Mouse (Mus musculus): Measurements from ENCODE around the gene Flvcr1.
A peak's percentile ranks its signal among the peaks of the same experiment; 100 is the strongest.
"Not testable (repeated sequence)": the region's sequence is repeated elsewhere in the genome, so short reads cannot be mapped to it uniquely, and the experiment has no call there.

The Flvcr1 gene

DNA sequence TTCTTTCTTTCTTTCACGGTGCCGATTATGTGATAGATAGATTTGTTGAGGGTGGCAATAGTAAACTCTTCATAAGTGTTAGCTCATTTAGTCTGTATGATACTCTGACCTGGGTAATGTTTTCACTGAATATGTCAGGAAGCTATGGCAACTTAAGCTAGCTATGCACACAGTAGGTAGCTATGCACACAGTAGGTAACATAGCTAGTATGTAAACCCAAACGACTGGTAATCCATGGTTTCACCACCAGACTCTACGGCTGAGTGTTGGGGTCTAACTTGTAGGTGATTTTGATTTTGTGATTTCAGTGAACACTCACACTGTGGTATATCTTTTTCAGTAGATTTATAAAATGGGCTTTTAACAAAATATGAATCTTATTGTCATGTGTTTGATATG is 12.0 kb upstream of the Flvcr1 start:
- no peak for DNase-seq

GRCm38 (mm10) chr1:191036554-191037334 is 10.8 kb upstream of the Flvcr1 start, which contains the start of gene Spata45:
Spata45 (plus strand) TSS chr1:191036639.
- no peak for DNase-seq

DNA sequence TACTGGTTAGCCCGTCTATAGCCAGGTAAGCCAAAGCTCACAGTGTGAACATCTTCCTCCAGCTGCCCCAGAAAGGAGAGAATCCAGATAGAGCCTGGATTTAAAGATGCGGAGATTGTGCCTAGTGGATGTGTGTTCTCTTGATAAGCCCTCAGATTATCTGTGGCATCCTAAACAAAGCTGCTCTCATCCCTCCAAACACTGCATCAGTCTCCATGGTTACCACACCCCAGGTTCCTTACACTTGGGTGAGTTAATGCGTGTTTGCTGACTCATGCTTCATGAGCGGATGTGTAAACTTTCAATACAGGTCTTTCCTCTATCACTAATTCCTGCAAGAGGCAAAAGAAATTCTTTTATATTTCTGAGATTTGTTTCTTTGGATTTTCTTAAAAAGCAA is 9.7 kb upstream of the Flvcr1 start:
- no peak for DNase-seq

DNA sequence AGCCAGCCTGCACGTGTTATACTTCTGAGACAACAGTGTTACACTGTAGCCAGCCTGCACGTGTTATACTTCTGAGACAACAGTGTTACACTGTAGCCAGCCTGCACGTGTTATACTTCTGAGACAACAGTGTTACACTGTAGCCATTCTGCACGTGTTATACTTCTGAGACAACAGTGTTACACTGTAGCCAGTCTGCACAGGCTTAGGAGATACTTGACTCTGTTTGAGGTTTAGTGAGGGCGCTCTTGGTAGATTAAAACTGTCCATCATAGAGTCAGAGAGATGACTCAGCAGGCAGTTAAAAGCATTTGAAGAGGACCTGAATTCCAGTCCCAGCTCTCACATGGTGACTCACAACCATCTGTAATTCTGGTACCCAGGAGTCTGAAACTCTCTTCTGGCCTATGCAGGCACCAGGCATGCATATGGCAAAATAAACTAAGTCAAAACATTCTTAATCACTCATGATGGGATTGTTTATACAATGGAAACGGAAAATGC is 5.0 kb upstream of the Flvcr1 start:
- not testable (repeated sequence) for DNase-seq

DNA sequence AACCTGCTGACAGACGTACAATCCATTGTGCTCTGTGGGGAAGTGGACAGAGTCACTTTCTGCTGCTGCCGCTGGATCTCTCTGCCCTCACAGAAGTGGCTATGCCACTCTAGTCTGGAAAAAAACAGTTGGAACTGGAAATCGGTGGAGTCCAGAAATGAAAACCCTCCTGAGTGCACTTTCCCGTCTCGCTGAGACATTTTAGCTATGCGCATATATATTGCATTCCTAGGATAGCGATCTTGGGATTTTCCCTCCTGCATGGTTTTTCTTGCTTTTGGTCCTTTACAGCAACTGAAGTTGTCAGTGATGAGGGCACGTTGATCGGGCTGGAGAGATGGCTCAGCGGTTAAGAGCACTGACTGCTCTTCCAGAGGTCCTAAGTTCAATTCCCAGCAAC is 4.2 kb upstream of the Flvcr1 start:
- peak in 1 of 2 experiments; percentile 16 for DNase-seq

GRCm38 (mm10) chr1:191025016-191026012 is 644 bp downstream of the Flvcr1 start:
- DNase-seq = peak in 1 of 2 experiments; percentile 8

DNA sequence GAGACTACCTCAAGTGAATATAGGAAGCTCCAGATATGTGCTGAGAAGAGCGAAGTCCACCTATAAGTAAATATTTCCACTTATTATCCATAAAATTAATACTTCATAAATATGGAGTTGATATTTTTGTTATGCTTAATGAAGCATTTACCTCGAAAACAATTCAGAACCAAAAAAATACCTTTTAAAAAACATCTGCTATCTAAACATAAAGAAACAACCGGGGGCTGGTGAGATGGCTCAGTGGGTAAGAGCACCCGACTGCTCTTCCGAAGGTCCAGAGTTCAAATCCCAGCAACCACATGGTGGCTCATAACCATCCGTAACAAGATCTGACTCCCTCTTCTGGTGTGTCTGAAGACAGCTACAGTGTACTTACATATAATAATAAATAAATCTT is 2.2 kb downstream of the Flvcr1 start:
- DNase-seq = not testable (repeated sequence)

DNA sequence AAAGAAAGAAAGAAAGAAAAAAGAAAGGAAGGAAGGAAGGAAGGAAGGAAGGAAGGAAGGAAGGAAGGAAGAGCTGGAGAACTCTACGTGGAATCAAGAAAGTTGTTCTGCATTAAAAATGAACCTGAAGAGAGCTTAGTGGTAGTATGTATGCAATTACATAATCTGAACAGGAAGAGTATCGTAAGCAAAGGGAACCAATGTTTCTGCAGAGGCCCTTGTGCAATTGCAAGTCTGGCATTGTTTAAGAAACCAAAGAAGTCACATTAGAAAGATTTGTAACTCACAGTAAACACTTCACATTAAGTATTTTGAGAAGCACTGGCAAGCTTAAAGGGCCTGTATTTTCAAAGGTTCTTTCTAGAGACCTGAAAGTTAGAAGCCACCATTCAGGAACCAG is 2.8 kb downstream of the Flvcr1 start:
- no peak for DNase-seq

DNA sequence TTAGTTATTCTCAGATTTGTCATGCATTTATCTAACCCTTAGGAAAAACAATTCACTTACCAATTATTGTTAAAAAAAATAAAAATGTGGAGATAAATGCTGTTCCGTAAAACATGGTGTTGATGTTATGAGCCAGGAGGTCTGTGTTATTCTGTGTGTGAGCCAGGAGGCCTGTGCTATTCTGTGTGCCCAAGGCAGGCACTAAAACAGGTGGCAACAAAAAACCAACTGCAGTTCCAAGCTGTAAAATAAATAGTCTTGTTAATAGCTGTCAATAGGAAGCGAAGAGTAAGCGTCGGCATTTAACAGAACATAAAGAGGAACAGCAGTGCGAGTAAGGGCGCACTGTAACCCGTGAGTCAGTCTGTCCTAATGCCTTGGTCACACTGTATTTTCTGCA is 4.9 kb downstream of the Flvcr1 start:
- DNase-seq = no peak

DNA sequence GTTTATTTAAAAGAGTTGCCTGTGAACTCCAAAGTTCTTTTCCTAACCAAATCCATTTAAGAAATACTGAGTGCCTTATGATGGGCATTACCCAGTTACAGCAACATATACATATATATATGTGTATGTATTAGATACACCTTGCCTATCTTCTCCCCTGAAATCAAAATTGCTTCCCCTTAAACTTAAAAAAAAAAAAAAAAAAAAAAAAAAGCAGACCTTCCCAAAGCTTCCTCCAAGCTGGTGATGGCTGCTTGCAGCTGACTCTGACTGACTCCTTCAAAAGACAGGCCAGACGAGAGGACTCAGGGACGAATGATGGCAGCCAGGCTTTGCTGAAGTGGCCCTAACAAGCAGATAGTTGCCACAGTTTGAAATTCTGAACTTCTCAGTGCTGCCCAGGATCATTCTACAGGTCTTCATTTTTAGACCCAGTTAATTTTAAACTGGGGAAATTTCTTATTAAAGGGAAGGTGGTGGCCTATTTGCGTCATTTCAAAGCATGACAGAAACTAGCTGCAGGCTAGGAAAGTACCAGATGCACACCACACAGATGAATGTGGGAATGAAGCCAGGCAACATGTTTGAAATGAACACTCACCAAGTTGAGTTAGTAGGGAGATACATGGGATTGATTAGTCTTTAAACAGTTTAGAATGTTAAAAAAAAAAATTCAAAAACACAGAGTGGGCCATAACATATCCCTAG is 5.6 kb downstream of the Flvcr1 start:
- no peak for DNase-seq

- no peak for DNase-seq
These were observed 6.2 kb downstream of the Flvcr1 start for GRCm38 (mm10) chr1:191019803-191020202.

DNA sequence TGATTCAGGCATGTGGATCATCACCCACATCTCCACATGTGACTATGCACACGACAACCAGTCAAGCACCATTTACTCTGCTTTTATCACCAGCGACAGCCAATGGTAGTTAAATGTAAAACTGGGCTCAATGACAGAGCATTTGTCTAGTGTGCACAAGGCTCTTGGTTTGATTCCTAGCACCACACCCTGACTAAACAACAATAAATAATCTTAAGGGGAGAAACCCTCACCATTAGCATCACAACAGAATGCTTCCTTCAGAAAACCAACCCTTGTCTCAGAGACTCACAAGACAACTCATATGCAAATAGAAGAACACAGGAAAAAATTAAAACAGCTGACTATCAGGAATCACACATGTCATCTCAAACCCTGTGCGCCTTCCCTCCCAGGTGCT is 11.7 kb downstream of the Flvcr1 start:
- DNase-seq = no peak

DNA sequence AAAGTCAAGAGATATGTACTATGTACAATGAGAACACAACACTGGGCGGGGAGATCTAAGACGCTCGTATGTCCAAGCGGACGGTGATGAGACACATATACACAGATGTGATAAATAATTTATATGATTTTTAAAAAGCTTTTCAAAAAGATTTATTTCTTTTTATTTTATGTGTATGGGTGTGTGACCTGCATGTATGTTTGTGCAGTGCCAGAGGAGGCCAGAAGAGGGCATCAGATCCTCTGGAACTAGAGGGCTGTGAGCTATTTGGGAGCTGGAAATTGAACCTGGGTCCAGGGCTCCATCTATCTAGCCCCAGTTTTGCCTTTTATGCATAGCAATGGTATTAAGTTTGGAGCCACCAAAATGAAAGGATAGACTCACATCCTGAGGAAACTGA is 17.3 kb downstream of the Flvcr1 start:
- DNase-seq = peak in 1 of 2 experiments; percentile 22

GRCm38 (mm10) chr1:191002201-191002600 is 23.8 kb downstream of the Flvcr1 start:
- peak; percentile 63 to 66 for DNase-seq

DNA sequence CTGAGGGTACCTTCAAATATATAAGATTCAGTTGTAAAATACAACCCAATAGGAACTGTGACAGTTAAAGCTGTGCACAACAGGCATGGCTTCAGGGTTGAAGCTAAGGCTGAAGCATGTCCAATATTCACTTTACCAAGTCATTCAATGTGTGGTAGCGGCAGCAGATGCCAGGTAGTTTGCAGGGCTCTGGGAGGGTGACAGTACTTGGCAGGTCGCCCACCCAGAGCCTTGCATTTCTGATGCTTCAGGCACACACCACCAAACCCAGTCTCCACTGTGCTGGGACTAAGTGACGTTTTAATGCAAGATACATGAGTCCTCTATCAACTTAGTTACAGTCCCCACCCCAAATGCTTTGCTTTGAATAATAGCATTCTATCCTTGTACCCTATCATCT is 25.3 kb downstream of the Flvcr1 start:
- DNase-seq = no peak

- DNase-seq = no peak
These were observed 27.9 kb downstream of the Flvcr1 start for GRCm38 (mm10) chr1:190998027-190998426.

DNA sequence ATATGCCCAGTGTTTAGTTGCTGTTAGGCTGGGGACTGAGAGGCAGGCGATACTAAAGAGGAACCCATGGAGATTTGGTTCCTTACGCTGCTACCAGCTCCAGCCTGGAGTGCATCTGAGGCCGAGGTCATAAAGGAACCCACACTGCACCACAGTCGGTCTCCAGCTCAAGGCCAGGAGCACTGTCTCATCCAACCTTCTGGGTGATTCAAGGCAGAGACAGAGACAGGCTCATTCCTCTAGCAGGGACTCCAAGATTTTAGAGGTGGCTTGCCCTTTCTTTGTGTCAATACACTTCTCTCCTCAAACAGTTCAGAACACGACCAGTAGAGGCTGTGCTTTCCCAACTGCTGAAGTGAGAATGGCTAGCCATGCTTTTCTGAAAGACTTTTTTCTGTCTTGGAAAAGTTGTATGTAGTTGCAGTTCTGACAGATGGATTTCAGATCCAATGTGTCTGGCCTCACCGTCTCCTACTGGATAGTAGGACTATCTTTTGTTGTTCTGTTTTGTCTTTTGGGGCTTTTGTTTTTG is 29.5 kb downstream of the Flvcr1 start:
- no peak for DNase-seq

- DNase-seq = peak; percentile 84 to 88
These were observed 30.4 kb downstream of the Flvcr1 start for GRCm38 (mm10) chr1:190995548-190995947.

- no peak for DNase-seq
These were observed 36.4 kb downstream of the Flvcr1 start for GRCm38 (mm10) chr1:190989437-190990082.

DNA sequence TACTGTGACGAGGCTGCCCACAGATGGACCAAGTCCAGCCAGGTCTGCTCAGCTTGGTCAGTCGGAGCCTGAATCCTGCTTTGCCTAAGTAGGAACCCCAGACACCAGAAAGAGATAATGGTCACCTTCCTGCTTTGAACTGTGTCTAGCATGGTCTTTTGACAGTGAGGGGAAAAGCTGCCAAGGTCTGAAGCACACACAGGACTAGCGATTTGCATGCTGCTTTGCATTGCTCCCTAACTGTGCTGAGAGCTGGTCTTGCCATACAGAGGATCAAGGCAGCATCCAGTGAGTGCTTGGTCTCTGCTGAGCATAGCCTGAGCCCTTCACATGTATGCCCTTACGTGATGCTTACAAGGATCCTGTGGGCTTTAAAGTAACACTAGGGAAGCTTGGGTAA is 44.5 kb downstream of the Flvcr1 start:
- no peak for DNase-seq

DNA sequence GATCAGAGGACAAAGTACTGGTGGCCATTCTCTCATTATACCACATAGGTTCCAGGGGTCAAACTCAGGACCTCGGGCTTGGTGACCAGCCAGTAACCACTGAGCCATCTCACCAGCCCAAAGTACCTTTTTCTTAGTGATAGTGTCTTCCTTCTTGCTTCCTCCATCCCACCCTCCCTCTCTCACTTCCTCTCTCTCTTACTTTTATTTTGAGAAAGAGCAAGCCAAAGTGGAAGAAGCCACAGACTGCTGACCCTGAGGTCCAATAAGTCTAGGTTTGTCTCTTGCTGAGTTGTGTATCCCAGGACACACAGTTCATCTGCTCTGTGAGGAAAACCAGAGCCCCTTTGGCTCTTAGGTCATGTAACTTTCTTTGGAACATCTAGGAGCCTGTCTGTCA is 45.5 kb downstream of the Flvcr1 start:
- DNase-seq = no peak

DNA sequence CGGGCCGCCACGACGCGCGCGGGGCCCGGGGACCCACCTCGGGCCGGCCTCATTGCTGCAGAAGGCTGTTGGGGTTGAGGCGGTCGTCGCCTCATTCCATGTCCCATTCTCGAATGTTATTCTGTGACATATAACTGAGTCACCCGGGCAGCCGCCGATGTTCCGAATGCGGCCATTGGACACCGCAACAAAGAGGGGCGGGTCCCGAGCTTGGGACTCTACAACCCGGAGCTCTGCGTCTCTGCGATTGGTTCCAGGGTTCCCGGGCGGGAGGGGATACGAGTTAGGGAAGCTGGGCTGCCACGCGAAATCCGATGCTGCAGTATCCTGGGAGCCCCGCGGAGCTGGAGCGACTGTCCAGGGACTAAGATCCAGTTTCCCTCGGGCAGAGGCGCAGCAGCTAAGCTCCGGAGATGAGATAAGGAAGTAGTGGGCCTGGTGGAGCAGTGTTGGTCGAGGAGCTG is 46.8 kb downstream of the Flvcr1 start, which contains the start of gene Vash2:
Gene Vash2, minus strand, starts transcription at position 197 of the 464 bp plus-strand sequence.
- peak; percentile 90 to 94 for DNase-seq

All from kidney, postnatal 4 days (tissue).